Mouse (Mus musculus): ENCODE measurements around the gene Spsb3.

The Spsb3 gene

DNA sequence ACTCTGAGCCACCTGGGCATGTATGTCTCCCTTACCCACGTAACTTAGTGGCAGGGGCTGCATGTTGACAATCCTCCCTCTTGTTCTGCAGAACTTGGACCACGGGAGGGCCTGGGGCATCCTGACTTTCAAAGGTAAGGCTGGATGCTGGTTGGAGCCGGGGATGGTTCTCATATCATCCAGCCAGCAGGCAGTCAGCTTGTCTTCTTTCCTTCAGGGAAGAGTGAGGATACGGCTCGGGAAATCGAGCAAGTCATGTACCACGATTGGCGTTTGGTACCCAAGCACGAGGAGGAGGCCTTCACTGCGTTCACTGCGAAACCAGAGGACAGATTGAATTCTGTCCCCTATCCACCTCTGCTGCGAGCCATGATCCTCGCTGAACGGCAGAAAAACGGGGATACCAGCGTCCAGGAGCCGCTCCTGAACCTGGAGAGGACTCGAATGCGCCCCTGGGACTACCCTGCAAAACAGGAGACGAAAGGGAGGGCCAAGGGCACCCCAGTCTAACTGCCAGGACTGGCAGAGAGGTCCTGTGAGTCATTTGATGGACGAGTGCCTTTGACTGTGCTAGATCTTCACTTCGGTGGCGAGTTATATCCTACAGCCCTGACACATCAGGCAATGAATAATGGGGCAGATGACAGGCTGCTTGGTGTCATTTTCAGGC is 9.3 kb downstream of the Spsb3 start:
- no peak for ATAC-seq (ENCODE audit: insufficient number of reproducible peaks, low FRiP score, low TSS enrichment)

- peak; percentile 32; the same call in 1 of the 2 replicates for ATAC-seq (ENCODE audit: insufficient number of reproducible peaks, low FRiP score, low TSS enrichment)
Observed at GRCm38 (mm10) chr17:24896241-24896992, 10.0 kb downstream of the Spsb3 start, which contains the start of gene Nme3. TSS of gene Nme3 (plus strand) at chr17:24896500.

DNA sequence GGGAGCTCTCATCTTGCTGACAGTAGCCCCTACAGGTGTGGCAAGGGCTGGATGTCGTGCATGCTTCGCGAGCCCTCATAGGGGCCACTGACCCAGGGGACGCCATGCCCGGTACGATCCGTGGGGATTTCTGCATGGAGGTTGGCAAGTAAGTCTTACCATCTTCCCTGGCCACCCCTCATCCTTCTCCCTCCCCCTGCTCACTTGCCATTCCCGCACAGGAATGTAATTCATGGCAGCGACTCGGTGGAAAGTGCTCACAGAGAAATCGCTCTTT is 10.5 kb downstream of the Spsb3 start:
- ATAC-seq (ENCODE audit: insufficient number of reproducible peaks, low FRiP score, low TSS enrichment): no peak

GRCm38 (mm10) chr17:24897600-24897999 is 11.2 kb downstream of the Spsb3 start:
- no peak for ATAC-seq (ENCODE audit: insufficient number of reproducible peaks, low FRiP score, low TSS enrichment)

DNA sequence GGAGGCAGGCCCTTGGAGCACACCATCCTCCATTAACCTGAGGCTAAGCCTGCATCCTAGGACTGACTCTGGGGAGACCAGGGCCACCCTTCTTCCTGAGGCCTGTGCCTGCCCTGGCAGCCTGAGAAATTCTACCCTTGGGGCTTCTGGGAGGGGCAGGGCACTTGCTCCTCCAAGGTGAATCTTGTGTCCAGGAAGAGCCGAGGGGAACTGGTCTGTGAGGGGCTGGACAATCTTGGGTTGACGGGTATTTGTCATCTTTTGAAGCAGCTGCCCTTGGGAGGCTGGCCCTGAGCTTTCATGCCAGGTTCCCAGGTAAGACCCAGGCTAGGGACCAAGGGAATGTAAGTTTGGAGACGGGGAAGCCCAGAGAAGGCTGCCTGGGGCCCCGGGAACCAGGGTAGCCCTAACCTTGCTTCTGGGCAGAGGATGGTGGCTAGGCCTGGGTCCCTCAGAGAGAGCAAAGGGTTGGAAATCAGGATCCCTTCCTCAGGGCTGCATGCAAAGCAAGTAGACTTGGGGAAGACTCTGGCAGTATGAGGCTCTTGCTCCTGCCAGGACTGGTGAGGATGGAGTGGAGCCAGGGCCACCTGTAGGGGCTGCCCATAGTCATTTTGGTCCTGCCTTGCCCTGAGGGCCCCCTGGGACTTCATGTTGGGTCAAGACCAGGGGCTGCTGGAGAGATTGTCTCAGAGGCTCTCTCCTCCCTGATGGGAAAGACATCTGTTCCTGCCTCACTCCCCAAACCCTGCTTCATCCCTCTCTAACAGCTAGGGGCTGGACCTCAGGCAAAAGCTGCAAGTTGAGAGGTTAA is 11.8 kb downstream of the Spsb3 start:
- ATAC-seq (ENCODE audit: insufficient number of reproducible peaks, low FRiP score, low TSS enrichment): no peak

DNA sequence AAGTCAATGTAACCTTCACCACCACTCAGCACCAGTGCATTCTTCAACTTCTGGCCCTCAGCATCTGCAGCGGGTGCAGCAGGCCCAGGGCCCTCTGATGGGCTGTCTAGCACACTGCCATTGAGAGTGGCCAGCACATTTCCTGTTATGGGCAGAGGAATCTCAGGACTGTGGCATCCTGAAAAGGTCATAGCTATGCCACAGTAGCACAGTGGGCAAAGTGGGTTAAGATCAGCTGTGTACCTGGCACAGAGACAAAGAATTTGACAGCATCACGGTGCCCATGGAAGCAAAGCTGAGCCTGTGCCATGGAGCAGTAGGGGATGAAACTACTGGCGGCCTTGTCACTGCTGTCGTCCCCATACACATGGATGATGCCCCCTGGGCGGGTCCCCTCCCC is 12.7 kb downstream of the Spsb3 start:
- no peak for ATAC-seq (ENCODE audit: insufficient number of reproducible peaks, low FRiP score, low TSS enrichment)

GRCm38 (mm10) chr17:24900014-24900413 is 13.6 kb downstream of the Spsb3 start:
- ATAC-seq (ENCODE audit: insufficient number of reproducible peaks, low FRiP score, low TSS enrichment): no peak

DNA sequence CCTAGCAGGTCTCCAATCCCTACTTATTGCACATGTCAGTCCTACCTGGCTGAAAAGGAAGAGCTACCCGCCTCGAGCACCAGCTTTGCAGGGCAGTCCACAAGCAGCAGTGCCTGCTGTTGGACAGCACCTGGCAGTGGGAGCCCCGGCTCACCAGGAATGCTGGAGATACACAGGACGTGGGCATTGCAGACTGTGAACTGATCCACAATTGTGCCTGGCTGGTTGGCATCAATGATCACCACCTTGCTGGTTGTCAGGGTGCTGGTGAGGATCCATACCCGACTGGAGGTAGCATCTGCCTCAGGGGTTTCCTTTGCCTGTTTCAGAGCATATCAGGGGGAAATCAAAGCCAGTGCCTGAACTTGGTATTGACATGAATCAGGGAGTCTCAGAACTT is 15.7 kb downstream of the Spsb3 start:
- no peak for ATAC-seq (ENCODE audit: insufficient number of reproducible peaks, low FRiP score, low TSS enrichment)

DNA sequence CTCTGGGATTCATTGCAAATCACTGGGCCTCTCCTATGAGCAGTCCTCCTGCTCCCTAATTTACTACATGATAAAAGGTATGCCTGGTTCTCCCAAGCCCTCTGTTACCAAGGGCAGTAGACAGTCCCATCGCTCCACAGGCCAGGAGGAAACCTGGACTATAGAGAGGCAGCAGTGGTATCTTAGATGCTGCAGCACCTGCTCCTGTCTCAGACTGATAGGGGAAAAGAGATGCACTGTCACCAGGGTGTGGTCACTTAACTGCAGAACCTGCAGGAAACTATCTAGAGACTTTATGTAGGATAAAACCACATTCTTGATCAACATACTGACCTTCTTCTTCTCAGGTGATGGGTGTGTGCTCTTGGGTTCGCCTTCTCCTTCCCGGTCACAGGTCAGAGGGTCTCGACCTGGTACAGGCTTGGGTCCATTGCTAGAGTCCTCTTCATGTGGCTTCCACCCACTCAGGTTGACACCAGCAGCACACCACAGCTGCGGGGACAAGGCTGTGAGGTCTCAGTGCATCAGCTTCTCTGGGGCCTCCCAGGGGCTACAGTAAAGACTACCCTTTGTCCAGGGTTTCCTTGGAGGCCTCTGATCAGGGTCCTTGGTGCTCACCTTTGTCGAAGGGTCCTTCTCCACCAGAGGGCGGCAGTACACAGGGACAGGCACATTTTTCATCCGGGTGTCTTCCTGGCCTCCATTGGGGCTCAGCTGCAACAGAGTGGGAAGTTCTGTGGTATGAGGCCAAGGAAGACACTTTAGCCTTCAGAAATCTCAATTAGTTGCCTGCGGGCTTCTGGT is 16.4 kb downstream of the Spsb3 start:
- ATAC-seq (ENCODE audit: insufficient number of reproducible peaks, low FRiP score, low TSS enrichment): no peak

GRCm38 (mm10) chr17:24903767-24904166 is 17.3 kb downstream of the Spsb3 start:
- no peak for ATAC-seq (ENCODE audit: insufficient number of reproducible peaks, low FRiP score, low TSS enrichment)

GRCm38 (mm10) chr17:24907591-24907990 is 21.1 kb downstream of the Spsb3 start:
- no peak for ATAC-seq (ENCODE audit: insufficient number of reproducible peaks, low FRiP score, low TSS enrichment)

DNA sequence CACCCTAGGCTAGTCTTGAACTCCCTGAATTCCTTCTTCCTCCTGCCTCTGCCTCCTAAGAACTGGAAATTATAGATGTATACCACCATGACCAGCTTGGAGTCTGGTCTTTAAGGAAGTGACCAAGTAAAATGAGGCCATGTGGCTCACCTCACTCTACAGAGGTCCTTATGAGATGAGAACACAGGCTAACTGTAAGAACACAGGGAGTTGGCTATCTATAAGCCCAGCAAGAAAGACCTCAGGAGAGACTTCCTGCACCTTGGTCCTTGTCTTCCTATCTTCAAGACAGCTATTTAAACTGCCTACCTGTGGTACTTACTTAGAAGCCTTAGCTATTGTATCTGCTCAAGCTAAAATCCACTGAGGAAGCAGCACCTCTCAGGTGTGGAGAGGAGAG is 27.5 kb downstream of the Spsb3 start:
- no peak for ATAC-seq (ENCODE audit: insufficient number of reproducible peaks, low FRiP score, low TSS enrichment)

- ATAC-seq (ENCODE audit: insufficient number of reproducible peaks, low FRiP score, low TSS enrichment): no peak
Observed at GRCm38 (mm10) chr17:24923246-24923645, 36.8 kb downstream of the Spsb3 start.

- no peak for ATAC-seq (ENCODE audit: insufficient number of reproducible peaks, low FRiP score, low TSS enrichment)
Observed at GRCm38 (mm10) chr17:24929506-24929905, 43.1 kb downstream of the Spsb3 start.

GRCm38 (mm10) chr17:24932431-24932830 is 46.0 kb downstream of the Spsb3 start:
- no peak for ATAC-seq (ENCODE audit: insufficient number of reproducible peaks, low FRiP score, low TSS enrichment)

- ATAC-seq (ENCODE audit: insufficient number of reproducible peaks, low FRiP score, low TSS enrichment): no peak
Observed at GRCm38 (mm10) chr17:24933163-24933562, 46.7 kb downstream of the Spsb3 start.

DNA sequence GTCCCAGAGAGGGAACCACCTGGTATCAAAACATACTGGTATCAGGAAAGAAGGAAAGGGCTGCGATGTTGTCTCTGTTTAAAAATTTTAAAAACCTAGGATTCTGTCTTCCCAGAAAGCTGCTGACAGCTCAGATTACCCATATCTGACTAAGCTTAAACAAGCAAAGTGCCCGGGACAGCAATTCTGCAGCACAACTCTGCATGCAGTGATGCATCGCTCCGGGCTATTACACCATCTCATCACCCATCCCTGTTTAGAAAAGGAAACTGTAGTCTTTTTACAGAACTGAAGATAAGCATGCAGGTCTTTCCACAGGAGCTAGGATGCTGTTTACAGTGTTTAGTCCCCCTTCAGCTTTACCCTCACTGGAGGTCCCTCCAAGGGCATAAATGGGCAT is 48.5 kb downstream of the Spsb3 start:
- no peak for ATAC-seq (ENCODE audit: insufficient number of reproducible peaks, low FRiP score, low TSS enrichment)

- no peak for ATAC-seq (ENCODE audit: insufficient number of reproducible peaks, low FRiP score, low TSS enrichment)
Observed at GRCm38 (mm10) chr17:24935666-24936065, 49.2 kb downstream of the Spsb3 start.

GRCm38 (mm10) chr17:24936259-24937237 is 50.1 kb downstream of the Spsb3 start, which contains the start of gene Mapk8ip3:
TSS of gene Mapk8ip3 (minus strand) at chr17:24936977.
- peak; percentile 98 for ATAC-seq (ENCODE audit: insufficient number of reproducible peaks, low FRiP score, low TSS enrichment)
